Mouse (Mus musculus) left cerebral cortex, adult 18-20 months (tissue): ENCODE results near the gene Il2ra. TPM values are rescaled to one million over a fixed set of nuclear protein-coding genes. Genes with fewer than 3 reads are reported as not detected.

Experiments used
- DNase-seq, 2 experiments: peaks; one replicate each; pipeline ENCODE4 v3.0.0; 2021 to 2022; ENCODE audit warnings: low spot score in 2 of 2, mixed read lengths in 1 of 2
- total RNA-seq, 2 experiments: library from RNA; stranded (reverse); gene quantifications; 2 replicates each; pipeline ENCODE4 v1.2.3; 2021

Il2ra gene
- total RNA-seq, 2 experiments from 2014 or later = 0.19 TPM; not detected in 1

GRCm38 (mm10) chr2:11652780-11653179, 10.2 kb downstream of the Il2ra start:
- DNase-seq = no peak

- DNase-seq = no peak
Measured at GRCm38 (mm10) chr2:11653330-11653729, 10.7 kb downstream of the Il2ra start.

- DNase-seq = no peak
Measured at GRCm38 (mm10) chr2:11653780-11654179, 11.2 kb downstream of the Il2ra start.

GRCm38 (mm10) chr2:11654990-11655931, 12.7 kb downstream of the Il2ra start:
- peak; percentile 31 to 38 for DNase-seq

- DNase-seq = no peak
Measured at GRCm38 (mm10) chr2:11657581-11657980, 15.0 kb downstream of the Il2ra start.

- DNase-seq = no peak
Measured at GRCm38 (mm10) chr2:11659263-11659662, 16.7 kb downstream of the Il2ra start.

GRCm38 (mm10) chr2:11662143-11662906, 19.7 kb downstream of the Il2ra start:
- DNase-seq = no peak

DNA sequence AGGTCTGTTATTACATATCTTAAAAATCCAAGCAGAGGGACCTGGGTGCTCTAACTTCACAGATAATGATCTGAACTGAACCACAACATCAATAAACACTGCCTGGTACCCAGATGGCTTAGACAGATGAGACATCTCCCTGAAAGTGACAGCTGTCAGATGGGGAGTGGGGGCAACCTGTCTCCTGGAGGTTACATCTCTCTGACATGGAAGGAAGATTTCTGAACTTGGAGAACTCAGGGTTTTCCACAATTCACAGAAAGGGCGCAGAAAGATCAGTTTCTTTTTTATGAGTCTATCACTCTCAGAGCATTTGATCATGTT, 20.3 kb downstream of the Il2ra start:
- no peak for DNase-seq

GRCm38 (mm10) chr2:11663961-11664360, 21.4 kb downstream of the Il2ra start:
- DNase-seq = peak; percentile 86 to 87

DNA sequence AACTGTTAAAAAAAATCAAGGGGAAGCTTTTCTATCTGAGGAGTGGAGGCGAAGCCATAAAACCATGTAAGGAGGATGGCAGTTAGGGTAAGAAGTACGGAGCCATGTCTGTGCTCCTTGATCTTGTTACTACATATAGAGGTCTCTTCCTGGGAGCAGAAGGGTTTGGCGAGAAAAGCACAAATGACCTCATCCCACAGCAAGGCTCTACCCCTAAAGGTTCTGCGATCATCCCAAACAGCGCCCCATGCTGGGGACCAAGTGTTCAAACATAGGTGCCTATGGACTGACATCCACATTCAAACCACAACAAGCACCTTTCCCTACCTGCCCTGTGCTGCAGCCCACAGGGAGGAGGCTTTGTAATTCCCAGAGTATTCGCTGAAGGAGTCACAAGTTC, 21.8 kb downstream of the Il2ra start:
- peak in 1 of 2 experiments; percentile 54 for DNase-seq

- no peak for DNase-seq
Measured at GRCm38 (mm10) chr2:11664806-11665205, 22.2 kb downstream of the Il2ra start.

DNA sequence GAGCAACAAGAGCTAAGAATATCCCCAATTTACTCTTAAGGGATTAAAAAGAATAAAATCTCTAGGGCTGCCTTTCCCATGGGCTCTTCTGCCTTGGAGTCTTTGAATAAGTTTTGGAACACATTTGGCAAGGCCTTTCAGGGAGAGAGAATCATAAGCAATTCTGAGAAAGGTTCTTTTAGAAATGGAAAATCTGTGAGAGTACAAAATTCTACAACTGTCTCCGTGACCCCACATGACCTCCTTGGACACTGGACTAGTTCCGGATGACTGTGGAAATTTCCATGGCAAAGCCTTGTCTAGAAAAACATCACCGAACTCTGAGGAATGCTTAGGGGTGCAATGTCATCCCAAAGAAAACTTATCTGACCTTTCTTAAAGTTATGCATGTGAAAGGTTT, 22.7 kb downstream of the Il2ra start:
- no peak for DNase-seq

- DNase-seq = no peak
Measured at GRCm38 (mm10) chr2:11672144-11672543, 29.5 kb downstream of the Il2ra start.

- DNase-seq = no peak
Measured at GRCm38 (mm10) chr2:11679626-11680025, 37.0 kb downstream of the Il2ra start.

- no peak for DNase-seq
Measured at GRCm38 (mm10) chr2:11682712-11683111, 40.1 kb downstream of the Il2ra start.

DNA sequence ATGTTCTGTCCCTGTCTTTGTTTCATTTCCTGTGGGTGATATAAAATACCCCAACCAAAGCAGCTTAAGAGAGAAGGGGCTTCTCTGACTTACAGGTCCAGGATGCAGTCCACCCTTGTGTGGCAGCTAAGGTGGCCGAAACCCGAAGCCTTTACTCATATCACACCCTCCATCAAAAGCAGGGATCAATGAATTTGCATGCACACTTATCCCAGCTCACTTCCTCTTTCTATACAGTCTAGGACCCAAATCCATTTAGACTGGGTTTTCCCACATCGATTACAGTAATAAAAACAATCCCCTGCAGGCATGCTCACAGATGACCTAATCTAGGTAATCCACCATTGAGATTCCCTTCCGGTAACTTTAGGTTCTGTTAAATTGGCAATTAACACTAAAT, 43.9 kb downstream of the Il2ra start:
- DNase-seq = no peak

DNA sequence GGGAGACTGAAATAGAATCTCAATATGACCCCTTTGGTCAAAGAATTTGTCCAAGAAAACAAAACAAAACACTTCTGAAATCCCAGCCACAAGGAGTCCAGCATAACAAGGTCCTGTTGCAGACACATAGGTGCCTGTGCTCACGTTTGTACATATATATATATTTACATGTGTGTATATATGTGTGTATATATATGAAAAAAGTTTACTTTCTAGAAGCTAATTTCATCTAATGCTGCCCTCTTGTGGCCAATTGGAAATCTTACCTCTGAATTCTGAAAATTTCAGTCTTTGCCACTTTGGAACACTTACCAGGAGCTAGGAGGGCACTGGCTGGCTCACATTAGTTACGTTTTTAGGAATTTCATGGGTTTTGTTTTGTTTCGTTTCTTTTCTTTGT, 44.8 kb downstream of the Il2ra start:
- DNase-seq = peak in 1 of 2 experiments; percentile 21

- DNase-seq = no peak
Measured at GRCm38 (mm10) chr2:11690201-11690890, 47.7 kb downstream of the Il2ra start.

GRCm38 (mm10) chr2:11693352-11693751, 50.7 kb downstream of the Il2ra start:
- no peak for DNase-seq

- no peak for DNase-seq
Measured at GRCm38 (mm10) chr2:11694104-11694503, 51.5 kb downstream of the Il2ra start.

GRCm38 (mm10) chr2:11695867-11696266, 53.3 kb downstream of the Il2ra start:
- no peak for DNase-seq

DNA sequence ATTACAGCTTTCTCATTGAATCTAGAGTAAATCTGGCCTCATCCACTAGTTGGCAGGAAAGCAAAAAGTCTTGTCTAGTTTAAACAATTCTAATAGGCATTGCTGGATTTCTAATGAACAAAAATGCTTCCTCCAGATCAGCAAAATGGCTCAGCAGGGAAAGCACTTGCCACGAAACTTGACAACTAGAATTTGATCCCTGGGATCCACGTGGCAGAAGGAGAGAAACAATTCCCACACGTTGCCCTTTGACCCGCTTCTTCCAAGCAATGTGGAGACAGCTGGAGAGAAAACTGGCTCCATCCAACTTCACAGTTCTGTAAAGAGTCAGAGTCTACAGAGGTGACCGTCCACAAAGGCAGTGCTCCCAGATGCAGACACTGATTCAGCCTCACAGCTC, 56.4 kb downstream of the Il2ra start:
- DNase-seq = no peak
